Mouse (Mus musculus) forebrain, embryonic 13.5 days (tissue): ENCODE results near the gene Gm14214. TPM values are rescaled to one million over a fixed set of nuclear protein-coding genes. Genes with fewer than 3 reads are reported as not detected.

ENCODE experiments used
- ATAC-seq: fragments of 200-750 bp; cut with Nextera tagmentation; 2 replicates; pipeline ENCODE4 v1.8.0; 2017
- H3K27ac ChIP-seq: fragments of 300-500 bp; sonication (generic); 2 replicates; pipeline ENCODE4 v1.5.1; 2015; ENCODE audit warnings: inconsistent platforms, mild to moderate bottlenecking, moderate library complexity
- H3K27me3 ChIP-seq: fragments of 300-500 bp; sonication (generic); 2 replicates; pipeline ENCODE4 v1.6.1; 2015; ENCODE audit warnings: mild to moderate bottlenecking, inconsistent platforms
- H3K36me3 ChIP-seq: fragments of 300-500 bp; sonication (generic); 2 replicates; pipeline ENCODE4 v1.6.1; 2015; ENCODE audit warnings: mild to moderate bottlenecking, inconsistent platforms; ENCODE audit not compliant: poor library complexity, severe bottlenecking
- H3K4me1 ChIP-seq: fragments of 300-500 bp; sonication (generic); 2 replicates; pipeline ENCODE4 v1.6.1; 2015; ENCODE audit warnings: inconsistent platforms
- H3K4me2 ChIP-seq: fragments of 300-500 bp; sonication (generic); 2 replicates; pipeline ENCODE4 v1.6.1; 2015; ENCODE audit warnings: inconsistent platforms, mild to moderate bottlenecking, moderate library complexity
- H3K4me3 ChIP-seq: fragments of 300-500 bp; sonication (generic); 2 replicates; pipeline ENCODE4 v1.5.1; 2015; ENCODE audit warnings: mild to moderate bottlenecking, inconsistent platforms
- H3K9ac ChIP-seq: fragments of 300-500 bp; sonication (generic); 2 replicates; pipeline ENCODE4 v1.6.1; 2015; ENCODE audit warnings: mild to moderate bottlenecking, inconsistent platforms
- H3K9me3 ChIP-seq: fragments of 300-500 bp; sonication (generic); replicated peaks from 2 replicates; pipeline ENCODE4 v1.6.1; 2016; ENCODE audit warnings: inconsistent platforms
- WGBS: fragments of 180-500 bp; shearing (Covaris S2); methylation state at CpG from one replicate; pipeline ENCODE4 v1.1.7; 2015; 5-methylcytosine and 5-hydroxymethylcytosine counted together
- polyA plus RNA-seq: library from polyadenylated mRNA; unstranded; fragments of >200 nt; fragmentation: Nextera tagmentation; extraction: Ambion mirVana; gene quantifications from 2 replicates; pipeline ENCODE4 v1.2.1, GENCODE M21; 2015

Gene Gm14214
- polyA plus RNA-seq, 1 experiment from 2014 or later, result not detected

GRCm38 (mm10) chr2:154743915-154744314 is 25.9 kb downstream of the Gm14214 start:
- Histone ChIP-seq H3K27me3 (no peaks in the 10 kb centered on the region), H3K4me2 (no peak overlapping the region), H3K9ac (no peak overlapping the region), H3K27ac (no peak overlapping the region), H3K4me3 (no peak overlapping the region), H3K36me3 (no peaks in the 10 kb centered on the region), H3K9me3 (no peaks in the 10 kb centered on the region), H3K4me1 (peaks cover 4% of the 10 kb centered on the region)
- no peak for ATAC-seq
- WGBS, result 89% methylated on average over 4 of the region's 4 CpGs

- 84% methylated on average over 10 of the region's 10 CpGs for WGBS
- no peak overlapping the region for H3K4me2 ChIP-seq
- H3K4me1 ChIP-seq, result no peaks in the 10 kb centered on the region
These were observed 26.7 kb downstream of the Gm14214 start for GRCm38 (mm10) chr2:154742911-154743819.

GRCm38 (mm10) chr2:154738621-154739020 is 31.2 kb downstream of the Gm14214 start:
- Histone ChIP-seq H3K4me3 (no peak overlapping the region), H3K4me2 (no peak overlapping the region), H3K9ac (no peak overlapping the region), H3K9me3 (no peaks in the 10 kb centered on the region), H3K4me1 (peaks cover 10% of the 10 kb centered on the region), H3K36me3 (no peaks in the 10 kb centered on the region), H3K27me3 (0 out of 2 replicates have a peak, but pooled peaks cover 3% of the 10 kb centered on the region), H3K27ac (no peak overlapping the region)
- 93% methylated on average over 5 of the region's 5 CpGs for WGBS
- no peak for ATAC-seq

More at GRCm38 (mm10) chr2:154742911-154743819, 26.7 kb downstream of the Gm14214 start:
- H3K36me3 ChIP-seq, result no peaks in the 10 kb centered on the region
- no peak overlapping the region for H3K4me3 ChIP-seq
- H3K9ac ChIP-seq, result no peak overlapping the region
- no peaks in the 10 kb centered on the region for H3K9me3 ChIP-seq
- no peak overlapping the region for H3K27ac ChIP-seq
- ATAC-seq, result no peak
- no peaks in the 10 kb centered on the region for H3K27me3 ChIP-seq

GRCm38 (mm10) chr2:154735986-154736385 is 33.8 kb downstream of the Gm14214 start:
- no peaks in the 10 kb centered on the region for H3K9me3 ChIP-seq
- no peak overlapping the region for H3K4me2 ChIP-seq
- no peak overlapping the region for H3K9ac ChIP-seq
- H3K4me3 ChIP-seq, result no peak overlapping the region
- no peaks in the 10 kb centered on the region for H3K36me3 ChIP-seq
- no peak overlapping the region for H3K27ac ChIP-seq
- H3K4me1 ChIP-seq, result peaks cover 13% of the 10 kb centered on the region
- WGBS, result 85% methylated on average over 7 of the region's 7 CpGs
- ATAC-seq, result no peak
- 0 out of 2 replicates have a peak, but pooled peaks cover 3% of the 10 kb centered on the region for H3K27me3 ChIP-seq

GRCm38 (mm10) chr2:154735416-154735815 is 34.4 kb downstream of the Gm14214 start:
- ATAC-seq, result no peak
- Histone ChIP-seq H3K9me3 (no peaks in the 10 kb centered on the region), H3K4me3 (no peak overlapping the region), H3K4me1 (peaks cover 16% of the 10 kb centered on the region), H3K36me3 (no peaks in the 10 kb centered on the region), H3K27me3 (0 out of 2 replicates have a peak, but pooled peaks cover 3% of the 10 kb centered on the region), H3K27ac (no peak overlapping the region), H3K4me2 (no peak overlapping the region), H3K9ac (no peak overlapping the region)
- 70% methylated on average over 7 of the region's 7 CpGs for whole genome bisulfite sequencing

- Histone ChIP-seq H3K27ac (no peak overlapping the region), H3K36me3 (no peaks in the 10 kb centered on the region), H3K4me3 (no peak overlapping the region), H3K27me3 (0 out of 2 replicates have a peak, but pooled peaks cover 3% of the 10 kb centered on the region), H3K4me1 (peaks cover 16% of the 10 kb centered on the region), H3K4me2 (no peak overlapping the region), H3K9me3 (no peaks in the 10 kb centered on the region), H3K9ac (no peak overlapping the region)
- ATAC-seq, result no peak
- WGBS, result 42% methylated on average over 9 of the region's 9 CpGs
These were observed 34.9 kb downstream of the Gm14214 start for GRCm38 (mm10) chr2:154734977-154735376.

- 78% methylated on average over 9 of the region's 9 CpGs for WGBS
- Histone ChIP-seq H3K9ac (no peak overlapping the region), H3K27me3 (0 out of 2 replicates have a peak, but pooled peaks cover 3% of the 10 kb centered on the region)
These were observed 37.2 kb downstream of the Gm14214 start for GRCm38 (mm10) chr2:154732503-154733141.

GRCm38 (mm10) chr2:154731916-154732315 is 37.9 kb downstream of the Gm14214 start:
- H3K4me1 ChIP-seq, result peaks cover 16% of the 10 kb centered on the region
- WGBS, result 46% methylated on average over 2 of the region's 2 CpGs
- ATAC-seq, result no peak
- H3K27me3 ChIP-seq, result 0 out of 2 replicates have a peak, but pooled peaks cover 3% of the 10 kb centered on the region
- no peak overlapping the region for H3K4me2 ChIP-seq
- H3K27ac ChIP-seq, result no peak overlapping the region
- no peaks in the 10 kb centered on the region for H3K36me3 ChIP-seq
- H3K9me3 ChIP-seq, result no peaks in the 10 kb centered on the region
- H3K9ac ChIP-seq, result no peak overlapping the region
- H3K4me3 ChIP-seq, result no peak overlapping the region

More at GRCm38 (mm10) chr2:154732503-154733141, 37.2 kb downstream of the Gm14214 start:
- no peak overlapping the region for H3K4me2 ChIP-seq
- no peaks in the 10 kb centered on the region for H3K9me3 ChIP-seq
- ATAC-seq, result no peak
- no peak overlapping the region for H3K27ac ChIP-seq
- no peaks in the 10 kb centered on the region for H3K36me3 ChIP-seq
- H3K4me1 ChIP-seq, result peaks cover 16% of the 10 kb centered on the region
- no peak overlapping the region for H3K4me3 ChIP-seq

GRCm38 (mm10) chr2:154730841-154731240 is 39.0 kb downstream of the Gm14214 start:
- Histone ChIP-seq H3K4me2 (no peak overlapping the region), H3K27ac (no peak overlapping the region), H3K9ac (no peak overlapping the region), H3K36me3 (no peaks in the 10 kb centered on the region), H3K4me1 (peaks cover 16% of the 10 kb centered on the region), H3K4me3 (no peak overlapping the region), H3K27me3 (no peaks in the 10 kb centered on the region), H3K9me3 (no peaks in the 10 kb centered on the region)
- WGBS, result 78% methylated on average over 3 of the region's 3 CpGs
- no peak for ATAC-seq

GRCm38 (mm10) chr2:154729737-154730136 is 40.1 kb downstream of the Gm14214 start:
- Histone ChIP-seq H3K36me3 (no peaks in the 10 kb centered on the region), H3K4me1 (peaks cover 16% of the 10 kb centered on the region), H3K4me3 (no peak overlapping the region), H3K9me3 (no peaks in the 10 kb centered on the region), H3K9ac (no peak overlapping the region), H3K27ac (no peak overlapping the region), H3K4me2 (no peak overlapping the region), H3K27me3 (no peaks in the 10 kb centered on the region)
- no peak for ATAC-seq
- WGBS, result 79% methylated on average over 3 of the region's 3 CpGs

GRCm38 (mm10) chr2:154723473-154723872 is 46.4 kb downstream of the Gm14214 start:
- Histone ChIP-seq H3K4me3 (no peak overlapping the region), H3K27me3 (no peaks in the 10 kb centered on the region), H3K9me3 (no peaks in the 10 kb centered on the region), H3K4me1 (peaks cover 5% of the 10 kb centered on the region), H3K36me3 (no peaks in the 10 kb centered on the region), H3K4me2 (no peak overlapping the region), H3K9ac (no peak overlapping the region), H3K27ac (no peak overlapping the region)
- 88% methylated on average over 4 of the region's 4 CpGs for WGBS
- ATAC-seq, result no peak

- H3K4me3 ChIP-seq, result no peak overlapping the region
- no peaks in the 10 kb centered on the region for H3K36me3 ChIP-seq
- H3K27ac ChIP-seq, result no peak overlapping the region
- H3K4me1 ChIP-seq, result peaks cover 5% of the 10 kb centered on the region; the same call in 1 of the 2 replicates
- 83% methylated on average over 2 of the region's 2 CpGs for WGBS
- no peak for ATAC-seq
- H3K4me2 ChIP-seq, result no peak overlapping the region
- no peak overlapping the region for H3K9ac ChIP-seq
- H3K9me3 ChIP-seq, result no peaks in the 10 kb centered on the region
- no peaks in the 10 kb centered on the region for H3K27me3 ChIP-seq
These were observed 49.5 kb downstream of the Gm14214 start for GRCm38 (mm10) chr2:154720315-154720714.
